Mouse (Mus musculus): ENCODE data around the gene Kbtbd12. TPM values are rescaled to one million over a fixed set of nuclear protein-coding genes. Genes with fewer than 3 reads are reported as not detected.
A peak's percentile ranks its signal among the peaks of the same experiment; 100 is the strongest.

Gene Kbtbd12
- polyA plus RNA-seq, 1 experiment from 2014 or later: 1.4 TPM

DNA sequence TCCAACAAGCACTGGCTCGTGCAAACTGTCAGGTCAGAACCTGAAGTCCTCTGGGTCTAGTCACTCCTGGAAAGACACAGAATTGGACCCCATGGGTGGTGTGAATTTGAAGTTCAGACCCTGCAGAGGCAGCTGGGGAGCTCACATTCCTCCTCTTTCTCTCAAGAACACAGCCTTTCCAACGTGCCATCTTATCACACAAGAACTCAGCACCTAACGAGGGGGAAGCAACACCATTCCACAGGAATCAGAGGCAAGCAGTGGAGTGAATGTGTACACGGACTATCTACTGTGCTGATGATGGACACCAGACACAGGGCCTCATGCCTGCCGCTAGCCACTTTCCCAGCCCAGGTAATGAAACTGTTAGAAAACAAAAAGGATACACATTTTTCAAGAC, 121.1 kb downstream of the Kbtbd12 start:
- H3K27ac ChIP-seq (replicated peaks): no peak overlapping the region
- H3K27me3 ChIP-seq (replicated peaks): no peaks in the 10 kb centered on the region
- 0 out of 2 replicates have a peak overlapping the region, but pooled peaks have one; percentile 26 for H3K9ac ChIP-seq (replicated peaks)
- H3K4me1 ChIP-seq: peaks cover 33% of the 10 kb centered on the region
- H3K4me2 ChIP-seq: peak overlapping the region; percentile 83
- H3K9me3 ChIP-seq (replicated peaks): no peaks in the 10 kb centered on the region
- no peak for ATAC-seq (ENCODE audit: low FRiP score)
- WGBS: 81% methylated on average over 5 of the region's 5 CpGs
- 0 out of 2 replicates have a peak overlapping the region, but pooled peaks have one; percentile 17 for H3K4me3 ChIP-seq (replicated peaks)
- H3K36me3 ChIP-seq: peaks cover 43% of the 10 kb centered on the region

DNA sequence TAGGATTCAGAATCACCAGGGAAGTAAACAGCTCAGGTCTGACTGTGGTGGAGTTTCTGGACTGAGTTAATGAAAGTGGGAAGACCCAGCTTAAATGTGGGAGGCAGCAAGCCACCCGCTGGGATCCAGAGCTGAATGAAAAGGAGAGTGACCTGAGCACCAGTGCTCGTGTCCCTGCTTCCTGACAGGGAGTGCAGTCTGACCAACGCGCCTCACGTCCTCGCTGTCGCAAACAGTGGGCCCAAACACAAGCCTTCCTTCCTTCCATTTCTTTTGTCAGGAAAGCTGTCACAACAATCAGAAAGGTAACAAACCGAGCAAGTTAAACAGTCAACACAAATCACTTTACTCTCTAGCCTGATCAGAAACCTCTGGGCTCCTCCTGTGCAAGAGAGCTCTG, 121.8 kb downstream of the Kbtbd12 start:
- 88% methylated on average over 8 of the region's 8 CpGs for WGBS
- Histone ChIP-seq H3K9me3 (replicated peaks) (no peaks in the 10 kb centered on the region), H3K4me1 (peaks cover 33% of the 10 kb centered on the region), H3K27me3 (replicated peaks) (no peaks in the 10 kb centered on the region), H3K27ac (replicated peaks) (no peak overlapping the region), H3K9ac (replicated peaks) (no peak overlapping the region), H3K4me2 (no peak overlapping the region), H3K4me3 (replicated peaks) (no peak overlapping the region), H3K36me3 (peaks cover 50% of the 10 kb centered on the region)
- no peak for ATAC-seq (ENCODE audit: low FRiP score)

DNA sequence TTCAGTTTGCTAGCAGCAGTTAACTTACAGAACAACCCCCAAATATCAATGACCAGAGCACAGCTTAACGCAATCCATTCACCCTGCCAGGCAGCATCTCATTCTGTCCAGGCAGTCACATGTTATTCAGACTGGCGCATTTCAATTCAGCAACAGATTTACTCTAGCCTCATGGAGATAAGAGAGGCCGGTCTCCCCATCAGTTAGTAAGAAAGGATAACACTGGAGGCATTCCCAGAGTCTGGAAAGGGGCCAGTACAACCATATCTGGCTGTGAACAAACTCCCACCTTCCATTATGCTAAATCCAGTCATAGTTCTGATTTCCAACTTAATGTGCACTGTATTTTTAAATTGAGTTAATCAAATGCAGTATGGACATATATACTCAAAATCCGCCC, 123.2 kb downstream of the Kbtbd12 start:
- peaks cover 64% of the 10 kb centered on the region for H3K36me3 ChIP-seq
- WGBS: 91% methylated on average over 4 of the region's 4 CpGs

DNA sequence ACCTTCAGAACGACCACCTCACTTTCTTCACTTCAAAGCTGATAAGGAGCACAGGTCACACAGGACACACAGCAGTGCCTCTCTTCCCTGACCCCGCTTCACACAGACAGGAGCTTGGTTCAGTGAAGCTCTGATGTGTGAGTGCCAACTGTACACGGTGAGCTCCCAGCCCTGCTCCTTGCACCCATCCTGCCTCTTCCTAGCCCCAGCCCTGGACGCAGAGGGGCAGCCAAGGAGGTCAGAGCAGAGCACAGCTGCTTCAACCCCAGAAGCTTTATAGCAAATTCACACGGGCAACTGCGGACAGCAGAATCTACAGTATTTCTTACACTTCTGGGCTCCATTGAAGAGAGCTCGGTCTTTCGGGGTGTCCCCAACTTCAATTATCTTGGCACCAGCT, 123.8 kb downstream of the Kbtbd12 start:
- H3K27ac ChIP-seq (replicated peaks): no peak overlapping the region
- peaks cover 25% of the 10 kb centered on the region for H3K4me1 ChIP-seq
- H3K4me3 ChIP-seq (replicated peaks): no peak overlapping the region
- H3K4me2 ChIP-seq: no peak overlapping the region
- peaks cover 69% of the 10 kb centered on the region for H3K36me3 ChIP-seq
- no peak for ATAC-seq (ENCODE audit: low FRiP score)
- WGBS: 94% methylated on average over 8 of the region's 8 CpGs
- H3K27me3 ChIP-seq (replicated peaks): no peaks in the 10 kb centered on the region
- H3K9me3 ChIP-seq (replicated peaks): no peaks in the 10 kb centered on the region
- no peak overlapping the region for H3K9ac ChIP-seq (replicated peaks)

More for the DNA sequence above, 123.2 kb downstream of the Kbtbd12 start:
- Histone ChIP-seq H3K9ac (replicated peaks) (no peak overlapping the region), H3K27me3 (replicated peaks) (no peaks in the 10 kb centered on the region), H3K4me1 (peaks cover 29% of the 10 kb centered on the region), H3K9me3 (replicated peaks) (no peaks in the 10 kb centered on the region), H3K4me2 (no peak overlapping the region), H3K27ac (replicated peaks) (no peak overlapping the region), H3K4me3 (replicated peaks) (no peak overlapping the region)
- ATAC-seq (ENCODE audit: low FRiP score): no peak

DNA sequence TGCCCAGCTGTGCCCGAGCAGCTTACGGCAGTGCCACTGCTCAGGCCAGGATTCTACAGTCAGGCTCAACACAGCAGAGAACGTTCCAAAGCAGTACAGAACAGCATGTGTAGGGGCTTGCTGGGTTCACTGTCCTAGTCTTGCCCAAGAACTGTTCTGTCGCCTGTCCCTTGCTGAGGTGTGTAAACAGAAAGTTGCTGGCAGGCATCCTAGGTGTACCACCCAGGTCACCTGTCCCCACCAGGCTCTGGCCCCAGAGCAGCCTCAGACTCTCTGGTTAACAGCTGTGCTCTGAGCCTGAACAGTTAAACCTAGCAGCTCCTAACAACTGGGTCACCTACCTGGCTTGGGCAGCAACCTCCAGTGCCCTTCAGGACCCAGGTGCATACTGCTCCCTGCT, 134.7 kb downstream of the Kbtbd12 start:
- H3K4me2 ChIP-seq: no peak overlapping the region
- no peak overlapping the region for H3K9ac ChIP-seq (replicated peaks)
- peaks cover 9% of the 10 kb centered on the region for H3K4me1 ChIP-seq
- H3K9me3 ChIP-seq (replicated peaks): no peaks in the 10 kb centered on the region
- no peak for ATAC-seq (ENCODE audit: low FRiP score)
- no peaks in the 10 kb centered on the region for H3K27me3 ChIP-seq (replicated peaks)
- H3K27ac ChIP-seq (replicated peaks): no peak overlapping the region
- H3K36me3 ChIP-seq: peaks cover 60% of the 10 kb centered on the region
- 94% methylated on average over 4 of the region's 4 CpGs for WGBS
- H3K4me3 ChIP-seq (replicated peaks): no peak overlapping the region

DNA sequence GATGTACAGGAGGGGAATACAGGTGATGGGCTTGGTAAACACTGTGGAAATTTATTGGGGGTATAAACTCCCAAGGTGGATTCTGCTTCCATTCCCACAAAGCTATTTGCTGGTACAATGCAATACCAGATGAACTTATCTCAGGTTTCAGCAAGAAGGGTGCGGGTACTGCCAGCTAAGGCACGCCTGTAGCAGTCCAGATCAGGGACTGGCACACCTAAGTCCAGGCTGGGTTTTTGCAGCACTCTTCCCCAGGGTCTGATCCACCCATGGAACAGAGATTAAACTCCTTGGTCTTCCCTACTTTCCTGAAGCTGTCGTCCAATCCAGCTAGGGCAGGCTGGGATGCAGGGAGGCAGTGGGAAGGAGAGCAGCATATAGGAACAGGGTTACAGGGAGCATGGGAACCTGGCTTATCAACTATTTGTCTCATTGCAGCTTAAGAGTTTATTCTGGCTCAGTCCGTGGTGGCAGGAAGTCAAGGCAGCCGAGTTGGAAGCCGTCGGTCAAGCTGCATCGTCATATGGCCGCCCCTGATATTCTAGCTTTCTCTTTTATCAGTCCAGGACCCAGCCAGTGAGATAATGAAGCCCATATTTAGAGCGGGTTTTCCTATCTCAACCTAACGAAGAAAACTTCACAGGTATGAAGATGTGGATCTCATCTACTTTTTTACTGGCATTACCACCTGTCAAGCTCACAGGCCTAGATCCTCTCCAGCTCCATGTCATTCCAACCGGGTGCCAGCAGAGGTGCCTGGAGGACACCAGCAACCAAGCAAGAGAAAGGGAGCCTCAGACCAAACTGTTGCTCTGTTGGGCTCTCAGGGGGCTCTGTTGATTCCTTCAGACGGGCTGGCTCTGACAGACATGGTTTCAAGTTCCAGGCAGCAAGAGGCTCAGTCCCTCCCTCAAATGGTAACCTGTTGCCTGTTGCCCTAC, 135.4 kb downstream of the Kbtbd12 start:
- Histone ChIP-seq H3K27ac (replicated peaks) (no peak overlapping the region), H3K9ac (replicated peaks) (no peak overlapping the region), H3K27me3 (replicated peaks) (no peaks in the 10 kb centered on the region), H3K9me3 (replicated peaks) (no peaks in the 10 kb centered on the region), H3K4me3 (replicated peaks) (no peak overlapping the region), H3K4me2 (no peak overlapping the region), H3K36me3 (peaks cover 58% of the 10 kb centered on the region), H3K4me1 (peaks cover 9% of the 10 kb centered on the region)
- 83% methylated on average over 13 of the region's 13 CpGs for WGBS
- ATAC-seq (ENCODE audit: low FRiP score): no peak

DNA sequence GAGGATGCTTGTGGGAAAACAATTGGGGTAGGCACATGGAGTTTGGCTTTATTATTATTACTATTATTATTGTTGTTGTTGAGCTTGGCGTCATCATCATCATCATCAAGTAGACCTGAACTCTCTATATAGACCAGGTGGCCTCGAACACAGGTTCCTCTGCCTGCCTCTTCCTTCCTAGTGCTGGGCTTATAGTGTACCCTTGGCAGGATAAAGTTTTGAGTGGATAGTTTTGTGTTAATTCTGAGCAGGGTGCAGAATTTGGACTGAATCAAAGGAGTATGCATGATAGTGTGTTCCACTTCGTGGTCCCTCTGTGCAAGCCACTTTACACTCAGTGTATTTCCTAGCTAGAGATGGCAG, 137.4 kb downstream of the Kbtbd12 start:
- H3K4me2 ChIP-seq: peak overlapping the region; percentile 93
- H3K9ac ChIP-seq (replicated peaks): no peak overlapping the region
- 5% methylated on average over 3 of the region's 3 CpGs for WGBS
- ATAC-seq (ENCODE audit: low FRiP score): peak; percentile 34; the same call in 1 of the 2 replicates
- H3K27me3 ChIP-seq (replicated peaks): no peaks in the 10 kb centered on the region
- H3K4me3 ChIP-seq (replicated peaks): peak overlapping the region; percentile 57
- peaks cover 48% of the 10 kb centered on the region for H3K36me3 ChIP-seq
- H3K4me1 ChIP-seq: peaks cover 9% of the 10 kb centered on the region
- no peaks in the 10 kb centered on the region for H3K9me3 ChIP-seq (replicated peaks)
- peak overlapping the region; percentile 83 for H3K27ac ChIP-seq (replicated peaks)

DNA sequence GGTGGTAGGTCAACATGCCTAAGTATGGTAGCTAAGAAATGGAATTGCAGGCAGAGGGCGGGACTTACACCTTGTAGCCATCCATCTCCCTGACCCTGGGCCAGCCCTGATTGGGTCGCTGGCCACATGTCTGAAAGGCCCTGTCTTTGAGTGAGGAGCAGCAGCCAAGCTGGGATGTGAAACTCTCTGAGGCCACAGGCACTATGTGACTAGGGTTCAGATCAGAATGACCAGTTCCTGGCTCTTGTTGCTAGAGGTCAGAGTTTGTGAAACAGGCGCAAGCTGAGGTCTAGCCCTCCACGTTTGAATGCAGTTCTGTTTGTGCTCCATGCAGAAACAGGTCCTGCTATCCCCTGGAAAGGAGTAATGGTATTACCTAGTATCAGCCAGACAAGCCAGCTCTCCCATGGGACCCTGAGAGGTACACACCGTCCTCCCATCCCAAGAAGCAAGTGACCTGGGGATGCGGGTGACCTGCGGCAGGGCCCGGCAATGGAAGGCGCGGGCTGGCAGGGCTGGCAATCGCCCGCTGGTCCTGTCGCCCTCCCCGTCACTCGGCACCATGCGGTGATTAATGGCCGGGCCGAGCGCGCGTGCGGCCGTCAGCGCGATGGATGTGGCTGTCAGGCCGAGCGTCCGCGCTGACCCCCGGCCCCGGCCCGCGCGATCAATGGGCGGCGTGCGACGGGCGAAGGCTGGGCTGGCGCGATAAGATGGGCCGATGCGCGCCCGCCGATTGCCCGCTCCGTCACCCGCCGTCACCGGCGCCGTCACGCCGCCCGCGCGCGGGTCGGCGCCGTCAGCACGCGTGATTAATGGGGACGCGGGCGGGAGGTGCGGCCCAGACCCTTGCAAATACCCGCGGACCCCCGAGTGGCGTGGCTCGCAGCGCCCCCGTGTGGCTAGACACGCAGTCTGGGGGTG, 138.0 kb downstream of the Kbtbd12 start:
- peaks cover 9% of the 10 kb centered on the region for H3K4me1 ChIP-seq
- no peaks in the 10 kb centered on the region for H3K9me3 ChIP-seq (replicated peaks)
- H3K9ac ChIP-seq (replicated peaks): peak overlapping the region; percentile 73
- WGBS: 2% methylated on average over 74 of the region's 76 CpGs
- no peaks in the 10 kb centered on the region for H3K27me3 ChIP-seq (replicated peaks)
- peak overlapping the region; percentile 93 for H3K4me2 ChIP-seq
- peak overlapping the region; percentile 83 for H3K27ac ChIP-seq (replicated peaks)
- peak; percentile 80 for ATAC-seq (ENCODE audit: low FRiP score)
- peaks cover 41% of the 10 kb centered on the region for H3K36me3 ChIP-seq
- H3K4me3 ChIP-seq (replicated peaks): peak overlapping the region; percentile 57

Other genes starting within 250 kb of the Kbtbd12 start
- 27.3 and 32.4 TPM in 2 replicates for gene Eefsec, start 191.4 kb downstream of the Kbtbd12 start, polyA plus RNA-seq (2015; fragmentation: Nextera tagmentation; extraction: Ambion mirVana)
- 89.9 and 109 TPM in 2 replicates for gene Ruvbl1, start 172.5 kb downstream of the Kbtbd12 start, polyA plus RNA-seq (2015; fragmentation: Nextera tagmentation; extraction: Ambion mirVana)
- gene Sec61a1, start 119.0 kb downstream of the Kbtbd12 start, polyA plus RNA-seq (2015; fragmentation: Nextera tagmentation; extraction: Ambion mirVana): 138 and 161 TPM in 2 replicates
- 72.1 and 74.7 TPM in 2 replicates for gene Mgll, start 86.5 kb upstream of the Kbtbd12 start, polyA plus RNA-seq (2015; fragmentation: Nextera tagmentation; extraction: Ambion mirVana)
- 42.4 and 45.4 TPM in 2 replicates for gene Abtb1, start 204.0 kb upstream of the Kbtbd12 start, polyA plus RNA-seq (2015; fragmentation: Nextera tagmentation; extraction: Ambion mirVana)
- gene Podxl2, start 237.1 kb upstream of the Kbtbd12 start, polyA plus RNA-seq (2015; fragmentation: Nextera tagmentation; extraction: Ambion mirVana): 504 and 640 TPM in 2 replicates